Mouse (Mus musculus) limb, embryonic 11.5 days (tissue): ENCODE data around the gene Gm128. TPM values are rescaled to one million over a fixed set of nuclear protein-coding genes. Genes with fewer than 3 reads are reported as not detected.
A peak's percentile ranks its signal among the peaks of the same experiment; 100 is the strongest.
"Not testable (repeated sequence)": the region's sequence is repeated elsewhere in the genome, so short reads cannot be mapped to it uniquely, and the experiment has no call there.

Experiments used
- ATAC-seq: fragments of 200-750 bp; cut with Nextera tagmentation; 2 replicates; pipeline ENCODE4 v1.8.0; 2017; ENCODE audit warnings: low read depth; ENCODE audit not compliant: insufficient number of reproducible peaks, low FRiP score, low TSS enrichment
- DNase-seq: peaks from one replicate; pipeline ENCODE4 v3.0.0-alpha.2; 2015; ENCODE audit warnings: low spot score
- H3K27ac ChIP-seq: fragments of 300-500 bp; sonication (generic); replicated peaks from 2 replicates; pipeline ENCODE4 v1.5.1; 2014; ENCODE audit warnings: low read depth, mild to moderate bottlenecking, low read length
- H3K27me3 ChIP-seq: fragments of 300-500 bp; sonication (generic); 2 replicates; pipeline ENCODE4 v1.6.1; 2014; ENCODE audit warnings: mild to moderate bottlenecking, low read length, mixed read lengths; ENCODE audit not compliant: control insufficient read depth, insufficient read depth
- H3K36me3 ChIP-seq: fragments of 300-500 bp; sonication (generic); 2 replicates; pipeline ENCODE4 v1.6.1; 2014; ENCODE audit warnings: mild to moderate bottlenecking, low read length, moderate library complexity, mixed read lengths; ENCODE audit not compliant: control insufficient read depth, insufficient read depth
- H3K4me1 ChIP-seq: fragments of 300-500 bp; sonication (generic); 2 replicates; pipeline ENCODE4 v1.6.1; 2014; ENCODE audit warnings: low read length, mixed read lengths; ENCODE audit not compliant: control insufficient read depth, insufficient read depth
- H3K4me2 ChIP-seq: fragments of 300-500 bp; sonication (generic); 2 replicates; pipeline ENCODE4 v1.6.1; 2014; ENCODE audit warnings: low read depth, mild to moderate bottlenecking, moderate library complexity; ENCODE audit not compliant: severe bottlenecking
- H3K4me3 ChIP-seq: fragments of 300-500 bp; sonication (generic); 2 replicates; pipeline ENCODE4 v1.5.1; 2014; ENCODE audit warnings: low read depth, low read length
- H3K9ac ChIP-seq: fragments of 300-500 bp; sonication (generic); 2 replicates; pipeline ENCODE4 v1.6.1; 2014; ENCODE audit warnings: mild to moderate bottlenecking, low read length
- H3K9me3 ChIP-seq: fragments of 300-500 bp; sonication (generic); 2 replicates; pipeline ENCODE4 v1.6.1; 2016; ENCODE audit warnings: low read length; ENCODE audit not compliant: control insufficient read depth
- WGBS: fragments of 180-500 bp; shearing (Covaris S2); extraction: QIAGEN DNeasy Blood & Tissue Kit; methylation state at CpG from one replicate; pipeline ENCODE4 v1.1.7; 2014; 5-methylcytosine and 5-hydroxymethylcytosine counted together
- polyA plus RNA-seq: library from polyadenylated mRNA; unstranded; fragments of >200 nt; fragmentation: Nextera tagmentation; extraction: Ambion mirVana; gene quantifications from 2 replicates; pipeline ENCODE4 v1.2.1, GENCODE M21; 2014

The Gm128 gene
- polyA plus RNA-seq, 1 experiment from 2014 or later, result 0.53 TPM

- 94% methylated on average over 2 of the region's 2 CpGs for WGBS
- ATAC-seq, result no peak
- no peak overlapping the region for H3K27ac ChIP-seq
- H3K4me1 ChIP-seq, result 0 out of 2 replicates have a peak, but pooled peaks cover 2% of the 10 kb centered on the region
- H3K9me3 ChIP-seq, result no peaks in the 10 kb centered on the region
- no peak overlapping the region for H3K9ac ChIP-seq
- no peak overlapping the region for H3K4me3 ChIP-seq
- H3K27me3 ChIP-seq, result no peaks in the 10 kb centered on the region
- H3K36me3 ChIP-seq, result peaks cover 7% of the 10 kb centered on the region
- DNase-seq, result no peak
- no peak overlapping the region for H3K4me2 ChIP-seq
These were observed 18.4 kb downstream of the Gm128 start for GRCm38 (mm10) chr3:95223041-95223440.

GRCm38 (mm10) chr3:95218466-95219137, 22.8 kb downstream of the Gm128 start:
- 0 out of 2 replicates have a peak, but pooled peaks cover 5% of the 10 kb centered on the region for H3K4me1 ChIP-seq
- H3K27me3 ChIP-seq, result no peaks in the 10 kb centered on the region
- H3K27ac ChIP-seq, result 0 out of 2 replicates have a peak overlapping the region, but pooled peaks have one; percentile 97
- H3K4me3 ChIP-seq, result peak overlapping the region; percentile 54
- H3K9me3 ChIP-seq, result no peaks in the 10 kb centered on the region
- DNase-seq (no peak), ATAC-seq (no peak)
- H3K36me3 ChIP-seq, result peaks cover 6% of the 10 kb centered on the region
- no peak overlapping the region for H3K9ac ChIP-seq
- peak overlapping the region; percentile 53; the same call in 1 of the 2 replicates for H3K4me2 ChIP-seq
- 81% methylated on average over 6 of the region's 6 CpGs for WGBS

GRCm38 (mm10) chr3:95217255-95218134, 23.9 kb downstream of the Gm128 start, which contains the start of gene Gabpb2:
Gene Gabpb2, minus strand, starts transcription at chr3:95217916.
- Histone ChIP-seq H3K4me2 (peak within 1 kb of the TSS; percentile 53), H3K4me1 (0 out of 2 replicates have a peak, but pooled peaks cover 5% of the 10 kb centered on the region), H3K27me3 (no peaks in the 10 kb centered on the region), H3K36me3 (peaks cover 6% of the 10 kb centered on the region), H3K9me3 (no peaks in the 10 kb centered on the region), H3K4me3 (peak within 1 kb of the TSS; percentile 54), H3K27ac (peak within 1 kb of the TSS; percentile 97), H3K9ac (peak within 1 kb of the TSS; percentile 92)
- WGBS, result under 1% methylated on average over 56 of the region's 56 CpGs
- DNase-seq, result peak; percentile 99
- ATAC-seq, result peak; percentile 92

GRCm38 (mm10) chr3:95216655-95217254, 24.6 kb downstream of the Gm128 start:
- Histone ChIP-seq H3K27ac (peak overlapping the region; percentile 97; the same call in 1 of the 2 replicates), H3K4me2 (peak overlapping the region; percentile 53), H3K4me1 (0 out of 2 replicates have a peak, but pooled peaks cover 5% of the 10 kb centered on the region), H3K9me3 (no peaks in the 10 kb centered on the region), H3K36me3 (peaks cover 6% of the 10 kb centered on the region), H3K27me3 (no peaks in the 10 kb centered on the region), H3K4me3 (peak overlapping the region; percentile 54), H3K9ac (no peak overlapping the region)
- DNase-seq (no peak), ATAC-seq (peak; percentile 32)
- 39% methylated on average over 4 of the region's 4 CpGs for WGBS

GRCm38 (mm10) chr3:95213609-95213975, 27.8 kb downstream of the Gm128 start:
- no peak overlapping the region for H3K4me3 ChIP-seq
- DNase-seq (no peak), ATAC-seq (no peak)
- peaks cover 2% of the 10 kb centered on the region; the same call in 1 of the 2 replicates for H3K36me3 ChIP-seq
- H3K9ac ChIP-seq, result no peak overlapping the region
- 0 out of 2 replicates have a peak, but pooled peaks cover 5% of the 10 kb centered on the region for H3K4me1 ChIP-seq
- H3K9me3 ChIP-seq, result no peaks in the 10 kb centered on the region
- WGBS, result 95% methylated on average over 1 of the region's 1 CpGs
- H3K27ac ChIP-seq, result no peak overlapping the region
- no peaks in the 10 kb centered on the region for H3K27me3 ChIP-seq
- H3K4me2 ChIP-seq, result no peak overlapping the region

GRCm38 (mm10) chr3:95212889-95213608, 28.3 kb downstream of the Gm128 start:
- not testable (repeated sequence) for H3K4me3 ChIP-seq, H3K9me3 ChIP-seq, H3K4me2 ChIP-seq, H3K36me3 ChIP-seq, DNase-seq, H3K4me1 ChIP-seq, ATAC-seq, H3K27me3 ChIP-seq, H3K27ac ChIP-seq, H3K9ac ChIP-seq
- WGBS, result 89% methylated on average over 9 of the region's 10 CpGs

- H3K9ac ChIP-seq, result no peak overlapping the region
- DNase-seq, result no peak
- WGBS, result 87% methylated on average over 2 of the region's 2 CpGs
- no peaks in the 10 kb centered on the region for H3K4me1 ChIP-seq
- no peak overlapping the region for H3K4me3 ChIP-seq
- H3K4me2 ChIP-seq, result no peak overlapping the region
- H3K27me3 ChIP-seq, result no peaks in the 10 kb centered on the region
- H3K9me3 ChIP-seq, result no peaks in the 10 kb centered on the region
- no peak overlapping the region for H3K27ac ChIP-seq
- H3K36me3 ChIP-seq, result peaks cover 4% of the 10 kb centered on the region; the same call in 1 of the 2 replicates
- ATAC-seq, result no peak
These were observed 30.8 kb downstream of the Gm128 start for GRCm38 (mm10) chr3:95210585-95210984.
